Mouse (Mus musculus) heart, embryonic 13.5 days (tissue): Measurements from ENCODE around the gene Sec1. TPM values are rescaled to one million over a fixed set of nuclear protein-coding genes. Genes with fewer than 3 reads are reported as not detected.
A peak's percentile ranks its signal among the peaks of the same experiment; 100 is the strongest.

Experiments
- ATAC-seq: fragments of 200-750 bp; cut with Nextera tagmentation; 2 replicates; pipeline ENCODE4 v1.8.0; 2017; ENCODE audit warnings: moderate TSS enrichment; ENCODE audit not compliant: insufficient number of reproducible peaks, low FRiP score, low TSS enrichment; ENCODE audit errors: extremely low read depth
- H3K27ac ChIP-seq: fragments of 300-500 bp; sonication (generic); replicated peaks from 2 replicates; pipeline ENCODE4 v1.5.1; 2015; ENCODE audit warnings: moderate library complexity, mild to moderate bottlenecking, inconsistent platforms
- H3K27me3 ChIP-seq: fragments of 300-500 bp; sonication (generic); replicated peaks from 2 replicates; pipeline ENCODE4 v1.6.1; 2015; ENCODE audit warnings: mild to moderate bottlenecking, inconsistent platforms
- H3K36me3 ChIP-seq: fragments of 300-500 bp; sonication (generic); 2 replicates; pipeline ENCODE4 v1.6.1; 2015; ENCODE audit warnings: mild to moderate bottlenecking, inconsistent platforms
- H3K4me1 ChIP-seq: fragments of 300-500 bp; sonication (generic); 2 replicates; pipeline ENCODE4 v1.6.1; 2015; ENCODE audit warnings: inconsistent platforms
- H3K4me2 ChIP-seq: fragments of 300-500 bp; sonication (generic); 2 replicates; pipeline ENCODE4 v1.6.1; 2015; ENCODE audit warnings: inconsistent platforms, mild to moderate bottlenecking, moderate library complexity
- H3K4me3 ChIP-seq: fragments of 300-500 bp; sonication (generic); 2 replicates; pipeline ENCODE4 v1.5.1; 2015; ENCODE audit warnings: moderate library complexity, mild to moderate bottlenecking, inconsistent platforms
- H3K9ac ChIP-seq: fragments of 300-500 bp; sonication (generic); 2 replicates; pipeline ENCODE4 v1.6.1; 2015; ENCODE audit warnings: inconsistent platforms, mild to moderate bottlenecking, moderate library complexity
- H3K9me3 ChIP-seq: fragments of 300-500 bp; sonication (generic); 2 replicates; pipeline ENCODE4 v1.6.1; 2016; ENCODE audit warnings: inconsistent platforms
- WGBS: fragments of 180-500 bp; shearing (Covaris S2); methylation state at CpG from one replicate; pipeline ENCODE4 v1.1.7; 2015; ENCODE audit warnings: mixed read lengths; 5-methylcytosine and 5-hydroxymethylcytosine counted together
- polyA plus RNA-seq: library from polyadenylated mRNA; unstranded; fragments of >200 nt; fragmentation: Nextera tagmentation; extraction: Ambion mirVana; gene quantifications from 2 replicates; pipeline ENCODE4 v1.2.1, GENCODE M21; 2015

Gene Sec1
- polyA plus RNA-seq, 1 experiment from 2014 or later = 0.29 TPM

DNA sequence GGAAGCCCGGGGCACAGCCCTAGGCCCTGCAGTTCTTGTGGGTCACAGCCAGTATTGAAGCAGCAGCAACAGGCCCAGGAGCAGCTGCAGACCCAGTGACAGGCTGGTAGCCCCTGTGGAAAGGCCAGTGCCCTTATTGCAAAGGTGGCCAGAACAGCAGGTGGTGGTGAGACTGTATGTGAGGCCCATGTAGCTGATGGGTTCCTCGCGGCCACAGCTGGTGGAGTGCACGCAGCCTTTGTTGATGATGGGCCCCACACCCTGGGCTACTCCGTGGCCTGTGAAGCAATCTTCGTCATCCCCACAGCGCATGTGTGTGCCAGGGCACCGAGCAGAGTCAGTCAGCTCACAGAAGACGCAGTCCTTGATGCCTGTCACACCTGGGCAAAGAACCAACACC lies 30.9 kb upstream of the Sec1 start:
- peaks cover 5% of the 10 kb centered on the region; the same call in 1 of the 2 replicates for H3K4me1 ChIP-seq
- H3K9me3 ChIP-seq = no peaks in the 10 kb centered on the region
- 92% methylated on average over 9 of the region's 9 CpGs for WGBS
- H3K4me3 ChIP-seq = no peak overlapping the region
- H3K36me3 ChIP-seq = peaks cover 83% of the 10 kb centered on the region
- H3K4me2 ChIP-seq = no peak overlapping the region
- ATAC-seq = no peak
- no peaks in the 10 kb centered on the region for H3K27me3 ChIP-seq
- H3K9ac ChIP-seq = no peak overlapping the region
- H3K27ac ChIP-seq = no peak overlapping the region

DNA sequence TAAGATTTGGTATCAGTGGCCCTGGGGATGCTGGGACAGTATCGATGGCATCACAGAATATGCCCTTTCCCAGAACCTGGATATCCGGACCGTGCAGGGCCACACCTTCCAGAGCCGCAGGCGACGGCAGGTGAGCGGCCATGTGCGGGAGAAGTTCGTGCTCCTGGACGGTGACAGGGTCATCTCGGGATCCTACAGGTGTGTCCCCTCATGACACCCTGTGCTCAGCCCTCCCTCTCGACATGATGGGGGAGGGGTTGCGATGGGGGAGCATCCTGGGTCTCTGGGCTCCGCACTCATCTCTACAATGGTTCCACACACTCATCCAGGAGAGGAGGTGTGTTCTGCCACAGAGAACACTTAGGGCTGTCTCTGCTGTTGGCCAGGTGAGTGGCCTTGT lies 29.6 kb upstream of the Sec1 start:
- ATAC-seq = no peak
- H3K36me3 ChIP-seq = peaks cover 93% of the 10 kb centered on the region
- H3K4me3 ChIP-seq = no peak overlapping the region
- 93% methylated on average over 14 of the region's 14 CpGs for WGBS
- no peak overlapping the region for H3K9ac ChIP-seq
- H3K4me2 ChIP-seq = no peak overlapping the region
- H3K27me3 ChIP-seq = no peaks in the 10 kb centered on the region
- no peak overlapping the region for H3K27ac ChIP-seq
- peaks cover 19% of the 10 kb centered on the region for H3K4me1 ChIP-seq
- no peaks in the 10 kb centered on the region for H3K9me3 ChIP-seq

DNA sequence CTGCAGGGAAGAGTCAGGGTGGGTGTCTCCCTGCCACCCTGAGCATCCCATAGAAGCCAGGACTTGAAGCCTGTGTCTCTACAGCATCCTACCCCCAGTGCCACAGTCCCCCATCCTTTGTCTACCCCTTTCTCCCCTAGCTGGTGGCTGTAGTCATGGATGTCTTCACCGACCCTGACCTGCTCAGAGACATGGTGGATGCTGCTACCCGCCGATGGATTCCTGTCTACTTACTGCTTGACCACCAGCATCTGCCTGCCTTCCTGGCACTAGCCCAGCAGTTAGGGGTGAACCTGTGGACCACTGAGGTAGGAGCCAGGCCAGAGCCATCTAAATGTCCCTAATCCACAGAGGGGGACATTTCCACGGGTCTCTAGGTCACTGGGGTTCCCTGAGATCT lies 29.1 kb upstream of the Sec1 start:
- H3K27ac ChIP-seq = no peak overlapping the region
- H3K4me1 ChIP-seq = peaks cover 21% of the 10 kb centered on the region
- ATAC-seq = no peak
- H3K36me3 ChIP-seq = peaks cover 89% of the 10 kb centered on the region
- H3K4me3 ChIP-seq = no peak overlapping the region
- H3K9me3 ChIP-seq = no peaks in the 10 kb centered on the region
- H3K4me2 ChIP-seq = no peak overlapping the region
- WGBS = 92% methylated on average over 4 of the region's 4 CpGs
- no peak overlapping the region for H3K9ac ChIP-seq
- no peaks in the 10 kb centered on the region for H3K27me3 ChIP-seq

DNA sequence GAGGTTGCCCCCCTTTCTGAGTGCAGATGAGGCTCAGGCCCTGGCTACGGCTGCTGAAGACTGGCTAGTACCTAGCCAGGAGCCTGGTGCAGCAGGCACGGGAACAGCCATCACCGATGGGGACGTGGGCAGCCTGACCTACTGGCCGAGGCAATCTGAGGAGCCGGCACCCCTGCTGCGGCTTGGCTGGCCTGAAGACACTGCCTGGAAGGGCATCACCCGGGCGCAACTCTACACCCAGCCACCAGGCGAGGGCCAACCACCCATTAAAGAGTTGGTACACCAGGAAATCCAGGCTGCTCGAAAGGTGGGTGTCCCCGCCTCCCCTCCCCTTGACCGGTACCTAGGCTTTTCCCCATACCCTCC lies 28.1 kb upstream of the Sec1 start:
- 68% methylated on average over 13 of the region's 13 CpGs for WGBS
- Histone ChIP-seq H3K4me3 (no peak overlapping the region), H3K36me3 (peaks cover 86% of the 10 kb centered on the region), H3K9me3 (no peaks in the 10 kb centered on the region), H3K27ac (no peak overlapping the region), H3K4me1 (peaks cover 21% of the 10 kb centered on the region), H3K4me2 (no peak overlapping the region), H3K27me3 (no peaks in the 10 kb centered on the region), H3K9ac (peak overlapping the region; percentile 21; the same call in 1 of the 2 replicates)
- no peak for ATAC-seq

DNA sequence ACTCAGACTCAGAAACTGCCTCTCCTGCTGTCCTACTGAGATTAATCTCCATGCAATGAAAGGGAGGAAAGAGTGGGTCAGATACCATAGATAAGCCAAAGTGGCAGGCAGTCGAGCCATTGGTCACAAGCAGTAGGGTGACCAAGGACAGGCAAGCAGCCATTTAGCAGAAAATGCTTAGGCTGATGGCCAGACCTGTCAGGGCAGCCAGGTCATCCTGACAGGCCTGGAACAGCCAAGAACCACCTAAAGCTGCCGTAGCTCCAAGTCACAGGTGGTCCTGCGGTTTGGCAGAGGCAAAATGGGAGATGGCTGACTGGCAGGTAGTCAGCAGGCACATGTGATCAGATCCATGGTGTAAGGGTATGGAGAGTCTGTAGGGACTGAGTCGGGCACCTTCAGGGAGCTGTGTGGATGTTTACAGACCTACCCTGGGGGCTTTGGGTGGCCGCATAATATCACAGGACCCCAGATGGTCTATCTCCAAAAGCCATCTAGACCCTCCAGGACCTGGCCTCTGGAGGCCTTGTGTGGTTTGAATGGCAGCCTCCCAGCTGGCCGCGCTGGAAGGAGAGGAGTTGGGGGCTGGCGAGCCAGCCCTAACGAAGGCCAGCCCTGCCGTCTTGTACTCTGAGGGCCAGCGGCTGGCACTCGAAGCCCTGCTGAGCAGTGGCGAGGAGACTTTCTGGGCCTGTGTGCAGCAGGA lies 27.6 kb upstream of the Sec1 start:
- Histone ChIP-seq H3K9ac (peak overlapping the region; percentile 21; the same call in 1 of the 2 replicates), H3K36me3 (peaks cover 80% of the 10 kb centered on the region), H3K9me3 (no peaks in the 10 kb centered on the region), H3K27ac (no peak overlapping the region), H3K4me1 (peaks cover 26% of the 10 kb centered on the region), H3K4me3 (no peak overlapping the region), H3K27me3 (no peaks in the 10 kb centered on the region), H3K4me2 (no peak overlapping the region)
- WGBS = 58% methylated on average over 13 of the region's 13 CpGs
- ATAC-seq = no peak

DNA sequence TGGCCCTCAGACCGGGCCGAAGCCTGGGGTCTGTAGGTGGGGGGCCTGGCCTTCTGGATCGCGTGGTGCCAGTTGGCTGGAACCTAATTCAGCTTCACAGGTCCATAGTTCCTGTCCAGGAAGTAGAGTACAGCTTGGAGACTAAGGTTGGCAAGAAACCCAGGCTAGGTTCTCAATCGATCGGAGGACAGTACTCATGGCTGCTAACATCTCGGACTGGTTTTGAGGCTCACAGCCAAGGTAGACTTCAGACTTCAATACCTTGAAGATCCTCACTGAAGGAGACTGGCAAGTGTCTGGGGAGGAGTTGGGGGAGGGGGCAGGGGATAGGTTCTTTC lies 27.0 kb upstream of the Sec1 start:
- peaks cover 74% of the 10 kb centered on the region for H3K36me3 ChIP-seq
- 76% methylated on average over 7 of the region's 7 CpGs for WGBS
- no peak for ATAC-seq
- H3K4me3 ChIP-seq = no peak overlapping the region
- H3K27me3 ChIP-seq = no peaks in the 10 kb centered on the region
- H3K4me1 ChIP-seq = peaks cover 32% of the 10 kb centered on the region
- no peak overlapping the region for H3K27ac ChIP-seq
- no peak overlapping the region for H3K4me2 ChIP-seq
- H3K9me3 ChIP-seq = no peaks in the 10 kb centered on the region
- H3K9ac ChIP-seq = peak overlapping the region; percentile 40; the same call in 1 of the 2 replicates

DNA sequence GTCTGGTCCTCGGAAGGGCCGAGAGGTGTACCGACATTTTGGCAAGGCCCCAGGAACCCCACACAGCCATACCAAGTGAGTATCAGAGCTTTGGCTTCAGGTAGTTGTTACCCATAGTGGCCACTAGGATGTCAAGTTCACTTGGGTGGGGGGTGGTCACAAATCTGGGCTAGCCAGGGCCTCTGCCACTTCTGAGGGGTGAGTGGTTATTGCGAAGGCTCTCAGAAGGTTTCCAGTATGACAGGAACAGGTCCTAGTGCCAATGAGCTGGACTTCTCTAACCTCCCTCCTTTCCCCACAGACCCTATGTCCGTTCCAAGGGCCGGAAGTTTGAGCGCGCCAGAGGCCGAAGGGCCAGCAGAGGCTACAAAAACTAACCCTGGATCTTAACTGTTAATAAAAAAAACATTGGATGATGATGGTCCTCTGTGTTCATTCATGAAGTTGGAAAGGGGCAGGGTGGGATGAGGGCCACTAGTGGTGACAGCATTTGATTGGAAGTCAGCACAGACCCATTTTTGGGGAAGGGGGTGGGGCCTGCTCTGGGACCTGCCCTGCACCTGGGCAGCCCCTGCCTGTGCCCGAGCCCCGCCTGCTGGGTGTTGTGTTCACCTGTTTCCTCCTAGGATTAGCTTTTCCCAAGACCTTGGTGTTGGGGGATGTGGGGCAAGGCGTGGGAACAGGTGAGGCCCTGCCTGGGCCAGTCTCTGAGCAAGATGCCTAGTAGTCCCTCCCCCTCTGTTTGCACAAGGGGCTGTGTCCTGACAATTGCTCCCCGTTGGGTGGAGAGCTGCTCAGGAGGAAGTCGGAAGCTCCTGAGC lies 26.4 kb upstream of the Sec1 start, which contains the start of gene Fam83e:
TSS of gene Fam83e (plus strand) at position 800 of the 821 bp plus-strand sequence.
- H3K36me3 ChIP-seq = peaks cover 69% of the 10 kb centered on the region
- peaks cover 37% of the 10 kb centered on the region for H3K4me1 ChIP-seq
- no peak for ATAC-seq
- H3K9ac ChIP-seq = peak within 1 kb of the TSS; percentile 99
- no peak within 1 kb of the TSS for H3K4me3 ChIP-seq
- no peaks in the 10 kb centered on the region for H3K27me3 ChIP-seq
- 78% methylated on average over 14 of the region's 14 CpGs for whole genome bisulfite sequencing
- H3K9me3 ChIP-seq = no peaks in the 10 kb centered on the region
- H3K4me2 ChIP-seq = no peak within 1 kb of the TSS
- no peak within 1 kb of the TSS for H3K27ac ChIP-seq

DNA sequence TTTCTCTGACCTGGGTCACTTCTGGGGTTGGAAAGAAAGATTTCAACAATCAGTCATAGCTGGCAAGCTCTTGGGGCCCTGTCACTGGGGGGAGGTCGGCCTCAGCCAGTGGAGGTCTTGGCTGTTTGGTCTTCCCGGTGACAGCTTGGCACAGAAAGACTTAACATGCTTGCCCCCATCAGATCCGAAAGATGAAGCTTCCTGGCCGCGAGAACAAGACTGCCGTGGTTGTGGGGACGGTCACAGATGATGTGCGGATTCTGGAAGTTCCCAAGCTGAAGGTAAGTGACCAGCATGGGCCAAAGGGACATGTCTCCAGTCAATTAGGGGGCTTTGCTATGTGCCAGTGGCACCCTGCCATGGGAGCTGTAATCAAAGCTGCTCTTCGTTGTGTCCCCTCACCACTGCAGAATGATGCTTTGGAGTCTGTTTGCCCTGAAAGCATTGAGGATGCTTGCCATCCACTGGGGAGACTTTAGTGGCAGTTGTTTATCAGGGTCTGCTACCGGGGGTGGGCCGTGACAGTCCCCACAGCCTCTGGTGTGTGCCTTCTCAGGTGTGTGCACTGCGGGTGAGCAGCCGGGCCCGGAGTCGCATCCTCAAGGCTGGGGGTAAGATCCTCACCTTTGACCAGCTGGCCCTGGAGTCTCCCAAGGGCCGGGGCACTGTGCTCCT lies 25.7 kb upstream of the Sec1 start:
- peak overlapping the region; percentile 97 for H3K4me3 ChIP-seq
- H3K4me2 ChIP-seq = peak overlapping the region; percentile 96

DNA sequence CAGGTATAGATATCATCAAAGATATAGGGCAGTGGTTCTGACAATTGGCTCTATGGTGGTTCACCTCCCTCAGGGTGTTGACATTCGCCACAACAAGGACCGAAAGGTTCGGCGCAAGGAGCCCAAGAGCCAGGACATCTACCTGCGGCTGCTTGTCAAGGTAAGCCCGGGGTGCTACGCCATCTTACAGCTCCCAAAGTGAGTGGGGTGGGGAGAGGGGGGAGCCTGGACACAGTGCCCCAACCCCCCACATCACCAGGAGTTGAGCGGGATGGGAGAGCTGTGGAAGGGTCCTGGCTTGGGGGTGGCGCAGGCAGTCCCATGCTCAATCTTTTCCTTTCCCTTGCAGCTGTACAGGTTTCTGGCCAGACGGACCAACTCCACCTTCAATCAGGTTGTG lies 25.0 kb upstream of the Sec1 start:
- ATAC-seq = no peak
- Histone ChIP-seq H3K27me3 (no peaks in the 10 kb centered on the region), H3K9me3 (no peaks in the 10 kb centered on the region), H3K4me1 (peaks cover 47% of the 10 kb centered on the region), H3K9ac (peak overlapping the region; percentile 99), H3K36me3 (peaks cover 54% of the 10 kb centered on the region), H3K4me2 (peak overlapping the region; percentile 96), H3K27ac (no peak overlapping the region), H3K4me3 (peak overlapping the region; percentile 97)
- 80% methylated on average over 10 of the region's 10 CpGs for WGBS

More for the DNA sequence above, 25.7 kb upstream of the Sec1 start:
- H3K27me3 ChIP-seq = no peaks in the 10 kb centered on the region
- no peak for ATAC-seq
- no peaks in the 10 kb centered on the region for H3K9me3 ChIP-seq
- peaks cover 41% of the 10 kb centered on the region for H3K4me1 ChIP-seq
- WGBS = 90% methylated on average over 16 of the region's 16 CpGs
- H3K9ac ChIP-seq = peak overlapping the region; percentile 99
- no peak overlapping the region for H3K27ac ChIP-seq
- H3K36me3 ChIP-seq = peaks cover 61% of the 10 kb centered on the region

DNA sequence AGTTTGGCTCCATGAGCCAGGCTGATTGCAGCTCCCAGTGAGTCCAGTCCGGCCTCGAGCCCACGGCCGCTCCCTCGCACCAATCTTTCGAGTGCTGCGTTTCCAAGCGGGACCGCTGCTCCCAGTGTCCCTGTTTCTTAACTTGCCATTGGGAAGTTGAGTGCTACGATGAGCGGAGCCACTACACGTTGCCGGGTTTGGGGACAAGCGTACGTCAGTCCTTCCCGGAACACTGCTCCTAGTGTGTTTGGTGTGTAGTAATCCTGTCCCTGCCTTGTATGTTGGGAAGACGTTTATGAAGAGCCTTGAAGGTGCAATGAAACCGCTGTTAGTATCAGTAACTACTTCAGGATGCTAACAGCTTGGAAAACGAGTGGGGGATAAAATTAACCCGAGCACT lies 24.1 kb upstream of the Sec1 start:
- Histone ChIP-seq H3K27ac (peak overlapping the region; percentile 90), H3K4me3 (peak overlapping the region; percentile 97), H3K4me2 (peak overlapping the region; percentile 96), H3K9me3 (no peaks in the 10 kb centered on the region), H3K27me3 (no peaks in the 10 kb centered on the region), H3K36me3 (peaks cover 48% of the 10 kb centered on the region), H3K4me1 (peaks cover 50% of the 10 kb centered on the region), H3K9ac (peak overlapping the region; percentile 99)
- ATAC-seq = no peak
- under 1% methylated on average over 20 of the region's 20 CpGs for WGBS

DNA sequence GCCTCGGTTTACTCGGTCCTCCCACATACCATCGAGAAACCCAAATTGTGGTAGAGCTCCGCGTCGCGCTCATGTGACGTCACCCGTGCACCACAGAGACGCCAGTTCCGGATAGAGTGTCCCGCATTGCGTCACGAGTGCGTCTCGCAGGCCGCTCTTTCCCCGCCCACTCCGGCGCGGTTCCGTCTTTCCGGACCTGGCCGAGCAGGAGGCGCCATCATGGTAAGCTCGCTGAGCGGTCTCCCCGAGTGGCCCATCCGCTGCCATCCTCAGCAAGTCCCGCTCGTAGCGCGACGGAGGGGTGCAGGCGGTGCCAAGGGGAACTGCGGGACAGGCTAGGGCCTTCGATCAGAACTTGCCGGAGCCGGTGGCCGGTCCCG lies 23.7 kb upstream of the Sec1 start, which contains the start of gene Sphk2:
TSS of gene Sphk2 (minus strand) at position 85 of the 380 bp plus-strand sequence.
- ATAC-seq = peak; percentile 58
- WGBS = under 1% methylated on average over 41 of the region's 41 CpGs

More for the DNA sequence above, 23.7 kb upstream of the Sec1 start, which contains the start of gene Sphk2:
- Histone ChIP-seq H3K27me3 (no peaks in the 10 kb centered on the region), H3K9ac (peak within 1 kb of the TSS; percentile 99), H3K4me3 (peak within 1 kb of the TSS; percentile 97), H3K4me2 (peak within 1 kb of the TSS; percentile 96), H3K4me1 (peaks cover 50% of the 10 kb centered on the region), H3K36me3 (peaks cover 48% of the 10 kb centered on the region), H3K9me3 (no peaks in the 10 kb centered on the region), H3K27ac (peak within 1 kb of the TSS; percentile 90)
